Mouse (Mus musculus) small intestine, adult 2 months (tissue): ENCODE results near the gene Htr7.

Experiments
- CTCF ChIP-seq: fragments of 200-500 bp; IDR thresholded peaks from 2 replicates; pipeline ENCODE4 v1.5.1; 2012; ENCODE audit warnings: low read depth, mild to moderate bottlenecking, control low read depth, inconsistent platforms, low read length, moderate library complexity, mixed read lengths; ENCODE audit not compliant: insufficient replicate concordance, insufficient read length; ENCODE audit errors: extremely low read depth
- POLR2A ChIP-seq: fragments of 200-500 bp; IDR thresholded peaks from 2 replicates; pipeline ENCODE4 v1.6.1; 2012; ENCODE audit warnings: low read depth, mild to moderate bottlenecking, control low read depth, inconsistent platforms, low read length, moderate library complexity

GRCm38 (mm10) chr19:36103909-36104308 is 46.6 kb upstream of the Htr7 start:
- TF ChIP-seq CTCF: no peak
- no peak for TF ChIP-seq POLR2A
